Mouse (Mus musculus): ENCODE results near the gene Spop.
"Not testable (repeated sequence)": the region's sequence is repeated elsewhere in the genome, so short reads cannot be mapped to it uniquely, and the experiment has no call there.

Spop gene

DNA sequence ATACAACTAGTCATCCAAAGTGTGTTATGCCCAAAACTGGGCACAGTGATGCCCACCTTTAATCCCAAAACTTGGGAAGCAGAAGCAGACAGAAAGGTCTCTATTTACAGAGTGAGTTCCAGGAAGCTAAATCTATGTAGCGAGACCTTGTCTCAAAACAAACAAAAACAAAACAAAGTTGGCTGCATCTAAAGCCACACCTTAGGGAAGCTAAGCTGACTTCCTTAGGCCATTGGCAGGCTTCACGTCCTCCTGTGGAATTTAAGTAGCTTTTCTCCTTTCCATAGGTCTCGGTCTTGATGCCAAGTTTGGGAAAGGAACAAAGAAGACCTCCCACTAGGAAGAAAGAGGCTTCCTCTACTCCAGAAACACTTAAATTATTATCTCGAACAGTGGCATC is 22.7 kb upstream of the Spop start:
- no peak for DNase-seq (ENCODE audit: inconsistent ontology term)

DNA sequence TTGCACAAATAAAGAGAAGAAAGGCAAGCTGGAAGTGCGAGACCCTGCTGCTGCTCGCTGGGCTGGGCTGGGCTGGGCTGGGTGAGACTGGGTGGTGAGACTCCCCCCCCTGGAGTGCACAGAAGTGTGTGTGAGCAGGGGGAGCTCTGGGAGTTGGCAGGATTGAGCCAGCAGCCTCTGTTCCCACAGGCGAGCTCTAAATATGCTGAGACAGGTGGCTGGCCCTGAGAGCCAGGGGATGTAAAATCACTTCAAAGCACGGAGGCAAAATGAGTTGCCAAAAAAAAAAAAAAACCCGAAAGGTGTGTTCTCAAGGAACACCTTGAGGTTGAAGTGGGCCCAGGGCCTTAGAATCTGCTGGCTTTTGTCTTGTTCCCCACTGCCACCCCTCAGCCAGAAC is 22.1 kb upstream of the Spop start:
- DNase-seq (ENCODE audit: inconsistent ontology term) = no peak

DNA sequence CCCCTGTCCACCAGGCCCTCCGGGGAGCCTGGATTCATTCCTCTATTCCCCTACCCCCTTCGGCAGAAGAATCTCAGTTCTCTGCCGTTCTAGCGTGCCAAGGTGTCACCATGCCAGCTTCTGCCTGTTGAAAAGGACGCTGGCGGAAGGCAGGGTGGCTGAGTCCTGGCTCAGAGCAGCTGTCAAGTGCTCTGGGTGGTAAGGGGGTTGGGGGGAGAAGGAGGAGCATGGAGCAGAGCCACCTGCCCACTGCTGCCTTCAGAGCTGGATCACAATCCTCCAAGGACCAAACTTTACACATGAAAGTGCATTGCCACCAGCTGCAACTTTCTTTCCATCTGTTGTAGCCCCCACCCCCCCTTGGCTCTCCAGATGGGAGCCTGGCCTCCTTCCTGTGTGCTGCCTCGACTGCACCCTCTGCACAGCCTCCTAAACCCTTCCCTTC is 21.6 kb upstream of the Spop start:
- peak; percentile 55 for DNase-seq (ENCODE audit: inconsistent ontology term)

DNA sequence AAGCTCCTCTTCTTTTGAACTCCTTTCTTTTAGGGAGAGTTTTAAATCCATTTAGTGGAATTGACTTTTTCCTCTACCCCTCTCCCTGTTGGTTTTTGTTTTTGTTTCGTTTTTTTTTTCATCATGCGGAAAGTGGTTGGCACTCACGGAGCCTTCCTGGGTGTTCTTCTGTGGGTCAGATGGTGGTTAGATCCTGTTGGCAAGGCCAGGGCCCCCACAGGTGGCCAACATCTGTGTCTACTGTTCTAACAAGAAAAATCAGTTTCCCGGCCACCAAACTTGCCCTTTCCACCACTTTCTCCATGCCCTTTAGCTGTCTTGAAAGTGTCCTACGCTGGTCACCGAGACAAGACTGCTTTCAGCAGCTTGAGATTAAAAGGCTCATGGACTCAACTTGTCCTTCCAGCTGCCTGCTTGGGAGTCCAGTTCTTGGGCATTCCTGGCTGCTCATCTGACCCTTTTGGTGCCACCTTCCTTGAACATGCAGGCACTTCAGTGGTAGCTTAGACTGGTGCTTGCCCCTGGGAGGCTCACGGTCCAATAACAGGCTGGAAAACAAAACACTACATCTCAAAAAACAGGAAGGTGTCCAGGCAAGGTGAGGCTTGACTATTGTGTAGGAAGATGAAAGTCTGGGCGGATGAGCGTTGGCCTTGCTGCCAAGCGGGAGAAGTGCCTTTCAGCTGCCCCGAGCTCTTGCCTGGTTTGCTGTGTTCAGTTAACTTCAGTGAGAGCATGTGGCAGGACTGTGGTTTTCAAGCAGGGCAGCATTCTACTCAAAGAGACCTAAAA is 21.0 kb upstream of the Spop start:
- no peak for DNase-seq (ENCODE audit: inconsistent ontology term)

DNA sequence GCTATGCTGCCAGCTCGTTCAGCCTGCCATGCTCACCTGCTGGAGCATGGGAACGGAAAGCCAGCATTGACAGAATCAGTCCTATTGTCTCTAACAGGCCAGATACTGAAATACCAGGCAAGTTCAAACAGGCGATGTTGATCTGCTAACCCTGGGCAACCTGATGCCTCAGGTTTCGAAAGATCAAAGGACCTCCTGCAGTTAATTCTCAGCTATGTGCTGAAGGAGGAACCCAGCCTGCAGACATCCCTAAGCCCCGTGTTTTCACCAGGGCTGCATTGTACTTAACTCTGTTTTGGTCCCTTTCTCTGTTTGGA is 20.4 kb upstream of the Spop start:
- DNase-seq (ENCODE audit: inconsistent ontology term) = no peak

DNA sequence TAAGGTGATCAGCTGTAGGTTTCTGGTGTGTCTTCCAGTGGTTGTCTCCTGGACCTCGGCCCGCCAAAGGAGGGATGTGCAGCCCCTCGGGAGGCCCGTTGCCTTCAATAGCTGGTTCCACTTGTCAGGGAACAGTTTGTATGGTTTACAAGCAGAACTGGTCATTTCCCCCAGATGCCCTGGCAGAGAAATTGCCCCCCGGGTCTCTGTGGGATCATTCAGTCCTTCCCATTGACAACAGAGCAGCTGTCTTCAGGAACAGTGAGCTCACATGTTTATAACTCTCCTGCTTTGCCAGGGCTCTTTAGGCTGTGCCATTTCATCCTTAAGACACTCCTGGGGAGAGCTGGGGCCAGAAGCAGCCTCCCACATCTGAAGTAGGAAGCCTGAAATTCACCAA is 19.8 kb upstream of the Spop start:
- DNase-seq (ENCODE audit: inconsistent ontology term) = no peak

DNA sequence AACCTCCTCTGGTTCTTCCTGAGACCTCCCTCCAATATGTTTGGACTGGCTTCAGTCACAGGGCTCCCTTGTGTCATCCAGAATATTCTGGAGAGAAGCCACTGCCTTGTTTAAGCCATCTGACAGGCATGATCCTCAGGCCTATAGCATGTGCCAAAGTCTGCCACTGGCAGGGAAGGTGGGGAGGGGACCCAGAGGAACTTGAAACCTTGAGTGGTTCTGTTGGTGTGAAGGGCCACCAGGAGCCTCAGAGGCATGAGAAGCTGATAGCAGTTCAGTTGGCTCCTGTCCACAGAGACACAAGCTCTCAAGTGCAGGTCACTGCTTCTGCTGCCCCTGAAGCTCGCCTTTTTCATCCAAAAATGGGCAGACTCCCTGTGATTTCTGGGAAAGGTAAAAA is 17.3 kb upstream of the Spop start:
- DNase-seq (ENCODE audit: inconsistent ontology term) = no peak

DNA sequence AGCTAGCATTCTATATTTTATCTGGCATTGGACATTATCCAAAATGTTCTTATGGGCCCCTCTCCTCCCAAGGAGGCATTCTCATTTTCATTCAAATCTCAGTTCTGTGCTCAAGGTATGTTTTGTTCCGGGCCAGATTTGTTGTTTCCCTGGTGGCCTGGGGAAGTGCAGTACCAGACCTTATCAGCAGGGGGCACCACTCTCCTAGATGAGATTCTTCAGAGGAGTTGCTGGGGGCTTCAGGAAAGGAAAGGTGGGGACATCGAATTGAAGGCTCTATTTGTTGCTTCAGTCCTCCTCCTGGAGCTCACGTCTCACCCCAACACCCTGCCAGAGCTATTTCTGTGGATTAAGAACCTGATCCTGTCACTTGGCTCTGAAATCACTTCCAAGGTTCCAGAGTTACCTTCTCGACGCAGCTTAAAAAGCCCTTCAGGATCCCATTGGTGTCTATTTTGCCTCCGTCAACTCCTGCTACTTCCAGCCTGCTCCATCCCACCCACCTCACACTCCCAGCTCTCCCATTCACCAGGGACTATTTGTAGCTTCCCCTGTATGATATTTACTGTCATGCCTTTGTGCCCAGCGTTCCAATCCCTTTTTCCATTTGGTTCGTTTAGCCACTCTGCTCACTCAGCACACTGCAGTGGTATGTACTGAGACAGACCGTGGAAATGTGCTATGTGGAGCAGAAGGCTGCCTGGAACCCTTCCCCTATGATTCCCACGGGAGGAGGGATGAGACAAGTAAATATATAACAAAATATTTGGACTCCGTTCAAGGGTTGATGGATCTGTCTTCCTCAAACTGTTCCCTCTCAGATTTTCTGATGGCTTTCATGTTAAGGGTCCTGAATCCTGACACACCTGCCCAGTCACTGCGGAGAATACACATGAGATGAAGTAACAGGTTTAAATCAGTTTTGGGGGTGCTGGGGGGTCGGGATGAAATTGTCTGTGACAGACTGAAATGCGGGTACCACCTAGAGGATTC is 15.7 kb upstream of the Spop start:
- peak; percentile 51 for DNase-seq (ENCODE audit: inconsistent ontology term)

DNA sequence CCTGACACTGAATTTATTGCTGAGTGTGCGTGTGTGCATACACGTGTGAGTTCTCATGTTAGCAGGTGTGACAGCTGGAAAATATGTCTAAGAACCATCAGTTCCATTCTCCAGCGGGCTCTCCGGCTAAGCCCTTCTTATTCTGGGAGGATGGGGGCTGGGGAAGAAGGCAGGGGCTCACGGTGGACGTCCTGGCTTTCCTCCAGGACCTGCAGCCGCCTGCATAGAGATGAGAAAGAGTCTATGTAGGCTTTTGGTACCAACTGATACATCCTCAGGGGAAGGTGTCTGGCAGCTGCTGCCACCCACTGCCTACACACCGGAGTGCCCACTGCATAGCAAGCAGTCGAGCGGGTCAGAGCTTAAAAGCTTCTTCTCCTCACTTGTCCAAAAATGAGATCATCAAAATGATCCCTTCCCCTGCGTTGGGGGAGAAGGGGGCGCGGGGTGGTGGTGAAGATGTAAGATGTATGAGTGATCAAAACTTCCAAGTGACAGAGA is 14.3 kb upstream of the Spop start:
- DNase-seq (ENCODE audit: inconsistent ontology term) = no peak

DNA sequence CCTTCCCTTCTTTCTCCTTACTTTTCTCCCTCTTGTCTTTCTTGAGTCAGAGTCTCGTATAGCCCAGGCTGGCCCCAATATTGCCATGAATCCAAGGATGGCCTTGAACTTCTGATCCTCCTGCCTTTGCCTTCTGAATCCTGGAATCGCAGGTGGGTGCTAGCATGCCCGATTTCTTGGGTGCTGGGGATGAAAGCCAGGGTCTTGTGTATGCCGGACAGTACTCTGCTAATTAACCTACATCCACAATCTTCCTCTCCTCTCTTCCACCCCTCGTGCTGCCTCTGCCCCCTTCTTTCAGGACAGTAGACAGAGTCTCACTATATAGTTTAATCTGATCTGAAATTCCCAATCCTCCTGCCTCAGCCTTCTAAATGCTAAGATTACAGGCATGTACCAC is 12.3 kb upstream of the Spop start:
- DNase-seq (ENCODE audit: inconsistent ontology term) = no peak

DNA sequence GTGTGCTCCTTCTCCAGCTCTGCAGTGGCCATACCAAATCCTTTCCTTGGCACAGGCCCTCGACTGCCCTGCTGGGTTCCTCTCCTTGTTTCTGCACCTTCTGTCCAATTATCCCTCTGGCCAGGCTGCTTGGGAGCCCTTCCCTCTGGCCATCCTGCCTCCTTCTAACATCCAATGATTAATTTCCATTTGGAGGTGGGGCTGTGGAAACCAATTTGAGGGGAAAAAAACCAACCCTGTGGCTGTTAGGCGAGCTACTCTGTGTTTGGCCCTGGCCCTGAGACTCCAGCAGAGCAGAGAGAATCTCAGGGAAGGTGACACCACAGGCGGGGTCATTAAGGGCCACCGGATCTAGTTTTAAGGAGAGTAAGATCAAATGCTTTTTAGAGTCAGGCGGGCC is 11.7 kb upstream of the Spop start:
- no peak for DNase-seq (ENCODE audit: inconsistent ontology term)

DNA sequence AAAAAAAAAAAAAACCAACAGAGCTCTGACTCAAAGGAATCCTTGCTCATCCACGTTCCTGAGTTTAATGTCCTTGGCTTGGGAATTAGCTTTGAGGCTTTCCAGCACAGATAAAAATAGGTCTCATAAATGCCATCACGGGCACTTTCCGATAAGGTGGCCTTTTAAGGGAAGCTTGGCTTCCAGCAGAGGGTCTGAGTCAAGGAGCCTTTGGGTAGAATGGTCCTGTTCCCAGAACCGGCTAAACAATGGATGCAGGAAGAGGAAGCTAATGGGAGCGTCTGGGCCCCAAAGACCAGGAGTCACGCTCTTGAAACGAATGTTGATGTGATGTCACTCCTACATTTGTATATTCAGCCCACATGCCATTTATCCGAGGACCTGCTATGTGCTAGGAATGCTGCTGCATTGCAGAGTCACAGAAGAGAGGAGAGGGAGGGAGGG is 11.2 kb upstream of the Spop start:
- peak; percentile 87 for DNase-seq (ENCODE audit: inconsistent ontology term)

DNA sequence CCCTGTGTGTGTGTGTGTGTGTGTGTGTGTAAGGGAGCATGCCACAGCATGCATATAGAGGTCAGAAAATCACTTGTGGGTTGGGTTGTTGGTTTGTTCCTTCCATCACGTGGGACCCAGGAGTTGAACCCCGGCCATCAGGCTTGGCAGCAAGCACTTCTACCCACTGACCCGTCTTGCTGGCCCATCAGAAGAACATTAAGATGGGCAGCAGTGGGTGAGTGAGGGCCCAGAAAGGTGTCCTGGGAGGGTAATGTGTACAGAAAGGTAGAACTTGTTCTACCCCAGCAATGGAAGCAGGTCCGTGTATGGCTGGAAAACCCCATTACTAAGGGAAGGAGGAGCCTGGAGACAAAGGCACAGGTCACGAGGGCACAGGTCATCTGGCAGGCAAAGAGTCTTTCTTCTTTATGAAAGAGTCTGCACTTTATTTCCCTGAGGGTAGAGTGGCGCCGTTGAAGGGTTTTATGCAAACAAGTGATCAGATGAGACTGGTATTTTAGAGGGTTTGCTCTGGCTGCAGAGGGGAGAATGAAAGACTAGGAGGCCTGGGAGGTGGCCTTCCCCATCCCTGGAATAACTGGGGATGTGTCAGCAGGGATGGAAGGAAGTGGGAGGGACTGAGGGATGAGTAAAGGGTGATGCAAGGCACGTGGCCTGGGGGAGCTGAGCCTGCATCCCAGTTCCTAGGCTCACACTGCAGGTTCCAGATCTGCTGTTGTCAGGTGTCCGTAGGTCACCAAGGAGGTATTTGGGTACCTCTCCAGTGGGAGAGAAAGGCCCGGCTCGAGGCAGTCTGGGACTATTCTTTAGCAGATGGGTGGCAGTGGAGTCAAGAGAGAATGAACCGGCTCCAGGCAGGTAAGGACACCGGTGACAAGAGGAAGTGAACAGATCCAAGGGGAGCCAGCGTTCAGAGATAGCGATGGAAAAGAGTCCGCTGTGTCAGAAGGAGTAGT is 10.2 kb upstream of the Spop start:
- DNase-seq (ENCODE audit: inconsistent ontology term) = peak; percentile 39

DNA sequence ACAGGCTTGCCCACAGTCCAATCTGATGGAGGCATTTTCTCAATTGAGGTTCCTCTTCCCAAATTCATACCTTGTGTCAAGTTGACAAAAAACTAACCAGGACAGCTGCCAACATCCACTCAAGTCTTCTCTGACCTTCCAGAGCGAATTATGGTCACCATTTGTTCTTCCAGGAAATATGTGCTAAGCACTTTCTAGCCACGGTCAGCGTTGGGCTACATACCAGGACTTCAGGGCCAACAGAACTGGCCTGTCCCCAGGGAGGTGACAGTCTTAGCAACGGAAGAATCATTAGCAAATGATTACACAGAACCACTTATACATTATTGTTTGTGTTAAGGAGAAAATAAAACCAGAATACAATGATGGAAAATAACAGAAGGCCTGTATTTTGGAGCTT is 8.1 kb upstream of the Spop start:
- no peak for DNase-seq (ENCODE audit: inconsistent ontology term)

DNA sequence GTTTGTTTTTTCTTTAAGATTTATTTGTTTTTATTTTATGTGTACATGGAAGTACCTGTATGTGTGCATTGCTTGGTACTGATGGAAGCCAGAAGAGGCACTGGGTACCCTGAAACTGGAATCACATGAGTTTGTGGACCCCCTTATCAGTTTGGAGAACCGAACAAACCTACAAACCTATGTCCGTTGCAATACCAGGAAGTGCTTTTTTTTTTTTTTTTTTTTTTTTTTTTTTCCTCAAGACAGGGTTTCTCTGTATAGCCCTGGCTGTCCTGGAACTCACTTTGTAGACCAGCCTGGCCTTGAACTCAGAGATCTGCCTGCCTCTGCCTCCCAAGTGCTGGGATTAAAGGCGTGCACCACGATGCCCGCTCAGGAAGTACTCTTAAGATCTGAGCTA is 7.5 kb upstream of the Spop start:
- DNase-seq (ENCODE audit: inconsistent ontology term) = not testable (repeated sequence)

DNA sequence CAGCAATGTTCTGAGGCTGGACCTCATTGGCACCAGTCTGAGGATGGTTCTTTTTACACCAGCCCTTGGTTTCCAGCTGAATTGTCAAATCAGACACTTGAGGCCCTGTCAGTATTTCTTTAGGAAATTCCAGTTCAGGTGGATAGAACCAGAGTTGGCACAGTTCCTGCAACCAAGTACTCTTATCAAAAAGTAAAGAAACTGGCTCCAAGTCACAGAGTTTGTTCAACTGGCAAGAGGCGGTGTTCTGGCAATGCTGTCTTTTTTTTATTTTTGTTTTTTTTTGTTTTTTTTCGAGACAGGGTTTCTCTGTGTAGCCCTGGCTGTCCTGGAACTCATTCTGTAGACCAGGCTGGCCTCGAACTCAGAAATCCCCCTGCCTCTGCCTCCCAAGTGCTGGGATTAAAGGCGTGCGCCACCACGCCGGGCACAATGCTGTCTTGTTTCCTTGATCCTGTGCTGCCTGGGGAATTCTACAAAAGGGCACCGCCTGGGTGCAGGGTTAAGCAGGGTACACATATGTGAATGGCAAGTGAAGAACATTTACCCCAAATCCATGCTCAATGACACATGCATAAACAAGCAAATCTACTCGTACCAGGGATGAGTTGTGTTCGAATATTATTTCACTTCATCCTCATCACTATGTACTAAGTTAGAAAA is 4.3 kb upstream of the Spop start:
- no peak for DNase-seq (ENCODE audit: inconsistent ontology term)

DNA sequence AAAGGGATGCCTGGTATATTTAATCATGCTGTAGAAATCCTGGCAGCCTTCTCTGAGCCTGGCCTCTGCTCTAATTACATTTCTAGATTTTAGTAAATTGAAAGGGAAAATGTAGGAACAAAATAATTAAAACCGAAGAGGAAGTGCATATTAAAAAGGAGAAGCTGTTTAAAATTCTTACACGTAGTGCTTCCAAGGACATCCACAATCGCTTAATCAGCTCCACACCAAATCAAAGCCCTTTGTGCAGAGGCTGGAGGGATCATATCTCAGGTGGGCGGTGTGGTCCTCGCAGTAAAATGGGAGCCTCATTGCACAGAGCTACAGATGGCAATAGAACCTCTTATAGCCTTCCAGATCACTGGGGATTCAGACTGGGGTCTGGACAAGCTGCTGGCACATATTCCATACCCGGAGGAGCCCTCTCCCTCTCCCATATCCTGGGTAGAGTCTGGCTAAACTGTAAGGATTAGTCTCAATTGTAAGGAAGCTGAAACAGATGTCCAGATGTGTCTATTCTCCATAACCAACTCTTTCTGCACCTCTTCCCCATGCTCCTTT is 2.3 kb upstream of the Spop start:
- DNase-seq (ENCODE audit: inconsistent ontology term) = peak; percentile 57

DNA sequence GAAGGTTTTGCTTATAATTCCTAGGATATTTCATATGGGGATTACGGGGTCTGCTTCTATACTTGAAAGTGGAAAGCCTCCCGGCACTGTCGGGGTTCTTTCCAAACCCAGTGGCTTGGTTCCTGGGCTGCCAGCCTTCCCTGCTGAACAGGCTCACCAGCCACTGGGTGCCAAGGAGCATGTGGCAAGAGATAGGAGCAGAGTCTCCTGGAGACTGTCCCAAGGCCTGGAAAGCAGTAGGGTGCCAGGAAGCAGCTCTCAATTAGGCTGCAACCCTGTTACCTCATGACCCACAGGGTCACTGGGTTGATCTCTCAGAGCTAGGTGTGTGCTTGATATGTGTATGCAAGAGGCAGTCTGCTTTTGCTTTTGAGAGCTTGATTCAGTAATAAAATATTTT is 1.3 kb upstream of the Spop start:
- DNase-seq (ENCODE audit: inconsistent ontology term) = no peak

DNA sequence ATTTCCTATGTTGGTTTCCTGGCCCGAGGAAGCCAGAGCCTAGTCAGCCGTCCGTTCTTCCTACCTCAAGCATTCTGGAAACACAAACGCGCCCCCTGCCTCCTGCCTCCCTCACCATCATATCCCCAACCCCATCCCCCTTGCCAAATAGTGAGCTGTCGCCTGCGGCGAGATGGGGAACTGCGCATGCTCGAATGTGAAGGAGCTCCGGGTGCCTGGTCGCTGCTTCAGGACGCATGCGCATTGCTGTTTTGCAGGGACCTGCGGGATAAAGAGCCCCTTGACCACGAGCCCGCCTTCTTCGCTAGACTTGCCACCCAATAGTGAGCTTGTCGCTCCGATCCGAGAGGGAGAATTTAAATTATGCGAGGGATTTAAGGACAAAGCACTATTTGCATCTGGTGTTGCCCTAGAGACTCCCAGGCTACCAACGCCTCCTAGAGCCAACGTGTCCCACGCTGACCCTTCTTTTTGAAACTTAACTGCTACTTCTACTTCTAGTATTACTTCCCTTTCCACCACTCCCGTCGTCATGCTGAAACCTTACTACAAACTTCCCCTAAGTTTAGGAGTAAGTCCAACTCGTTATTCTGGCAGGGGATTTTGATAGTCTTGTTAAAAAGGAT is 769 bp downstream of the Spop start:
- DNase-seq (ENCODE audit: inconsistent ontology term) = peak; percentile 98

DNA sequence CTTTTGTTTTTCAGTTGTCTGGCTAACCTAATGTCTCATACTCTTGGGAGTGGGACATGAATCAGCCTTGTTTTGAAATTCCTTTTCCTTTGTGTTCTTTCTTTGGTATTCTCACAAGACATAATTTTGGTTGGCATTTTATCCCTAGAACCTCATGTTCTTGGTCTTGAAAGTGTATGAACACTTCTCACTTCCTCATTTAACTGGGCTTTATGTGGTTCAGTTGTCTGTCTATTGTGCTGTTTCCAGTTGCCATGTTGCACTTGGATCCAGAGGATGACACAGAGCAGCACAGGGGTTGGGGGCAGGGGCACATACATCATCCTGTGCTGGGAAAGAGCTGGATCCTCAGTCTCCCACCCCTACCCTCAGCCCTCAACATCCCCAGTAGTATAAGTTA is 2.1 kb downstream of the Spop start:
- DNase-seq (ENCODE audit: inconsistent ontology term) = peak; percentile 72

Measured in Muller cell, postnatal 12 days (primary cell).